Mouse (Mus musculus): Measurements from ENCODE around the gene Pold3.

DNA sequence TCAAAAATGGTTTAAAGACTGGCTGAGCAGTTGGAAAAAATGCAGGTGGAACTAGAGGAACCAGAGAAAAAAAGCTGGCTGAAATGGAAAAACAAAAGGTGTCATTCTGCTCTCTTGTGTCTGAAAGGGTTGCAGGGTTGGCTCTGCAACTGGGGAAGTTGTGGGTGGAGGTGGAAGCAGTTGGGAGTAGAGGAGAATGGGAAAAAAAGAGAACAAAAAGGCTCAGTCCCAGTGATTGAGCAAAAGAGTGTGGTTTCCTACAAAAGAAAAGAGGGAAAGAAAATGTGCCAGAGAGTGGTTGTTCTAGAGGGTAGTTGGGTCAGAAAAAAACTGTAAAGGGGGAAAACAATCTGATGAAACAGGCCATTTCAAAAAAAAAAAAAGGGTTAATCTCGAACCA lies 19.2 kb upstream of the Pold3 start:
- TF ChIP-seq CTCF (IDR thresholded peaks at IDR 0.05; ENCODE audit: low read depth) (no peak), EP300 (IDR thresholded peaks at IDR 0.05; ENCODE audit: low read depth) (no peak)

Measured in liver, postnatal 0 days (tissue).